Mouse (Mus musculus): Measurements from ENCODE around the gene D630023F18Rik. TPM values are rescaled to one million over a fixed set of nuclear protein-coding genes. Genes with fewer than 3 reads are reported as not detected.

The D630023F18Rik gene
- total and polyA plus RNA-seq, 2 experiments from 2014 or later: 5.0 to 8.6 TPM

GRCm38 (mm10) chr1:65096953-65097352 lies 26.1 kb downstream of the D630023F18Rik start:
- 83% methylated on average over 3 of the region's 3 CpGs for WGBS
- H3K36me3 ChIP-seq (ENCODE audit: insufficient read depth, low read length): no peaks in the 10 kb centered on the region
- H3K27me3 ChIP-seq (ENCODE audit: insufficient read depth, low read length): no peaks in the 10 kb centered on the region
- H3K4me1 ChIP-seq (ENCODE audit: insufficient read depth, low read length): no peaks in the 10 kb centered on the region
- H3K4me3 ChIP-seq (ENCODE audit: low read length): no peak overlapping the region
- H3K27ac ChIP-seq: no peak overlapping the region
- ATAC-seq (no peak), DNase-seq (ENCODE audit: low spot score) (no peak)
- no peak overlapping the region for H3K4me2 ChIP-seq (ENCODE audit: low read depth, low read length)
- H3K9ac ChIP-seq (replicated peaks; ENCODE audit: low read length): no peak overlapping the region
- H3K9me3 ChIP-seq (ENCODE audit: low read length): no peaks in the 10 kb centered on the region
- TF ChIP-seq CTCF (IDR thresholded peaks at IDR 0.05; ENCODE audit: low read depth): no peak

- 90% methylated on average over 3 of the region's 3 CpGs for WGBS
- Histone ChIP-seq H3K4me2 (ENCODE audit: low read depth, low read length) (no peak overlapping the region), H3K4me1 (ENCODE audit: insufficient read depth, low read length) (no peaks in the 10 kb centered on the region), H3K4me3 (ENCODE audit: low read length) (no peak overlapping the region), H3K36me3 (ENCODE audit: insufficient read depth, low read length) (no peaks in the 10 kb centered on the region), H3K9me3 (ENCODE audit: low read length) (no peaks in the 10 kb centered on the region), H3K27me3 (ENCODE audit: insufficient read depth, low read length) (no peaks in the 10 kb centered on the region), H3K9ac (replicated peaks; ENCODE audit: low read length) (no peak overlapping the region), H3K27ac (no peak overlapping the region)
- ATAC-seq (no peak), DNase-seq (ENCODE audit: low spot score) (no peak)
- no peak for TF ChIP-seq CTCF (IDR thresholded peaks at IDR 0.05; ENCODE audit: low read depth)
Measured at GRCm38 (mm10) chr1:65091566-65091965, 31.4 kb downstream of the D630023F18Rik start.

GRCm38 (mm10) chr1:65090370-65090769 lies 32.6 kb downstream of the D630023F18Rik start:
- 86% methylated on average over 2 of the region's 2 CpGs for WGBS
- Histone ChIP-seq H3K27ac (no peak overlapping the region), H3K27me3 (ENCODE audit: insufficient read depth, low read length) (no peaks in the 10 kb centered on the region), H3K36me3 (ENCODE audit: insufficient read depth, low read length) (no peaks in the 10 kb centered on the region), H3K9ac (replicated peaks; ENCODE audit: low read length) (no peak overlapping the region), H3K4me2 (ENCODE audit: low read depth, low read length) (no peak overlapping the region), H3K9me3 (ENCODE audit: low read length) (no peaks in the 10 kb centered on the region), H3K4me1 (ENCODE audit: insufficient read depth, low read length) (no peaks in the 10 kb centered on the region), H3K4me3 (ENCODE audit: low read length) (no peak overlapping the region)
- ATAC-seq: no peak
- no peak for TF ChIP-seq CTCF (IDR thresholded peaks at IDR 0.05; ENCODE audit: low read depth)
- no peak for DNase-seq (ENCODE audit: low spot score)

- Histone ChIP-seq H3K27ac (no peak overlapping the region), H3K36me3 (ENCODE audit: insufficient read depth, low read length) (no peaks in the 10 kb centered on the region), H3K9me3 (ENCODE audit: low read length) (no peaks in the 10 kb centered on the region), H3K27me3 (ENCODE audit: insufficient read depth, low read length) (no peaks in the 10 kb centered on the region), H3K4me2 (ENCODE audit: low read depth, low read length) (no peak overlapping the region), H3K4me3 (ENCODE audit: low read length) (no peak overlapping the region), H3K9ac (replicated peaks; ENCODE audit: low read length) (no peak overlapping the region), H3K4me1 (ENCODE audit: insufficient read depth, low read length) (no peaks in the 10 kb centered on the region)
- DNase-seq (ENCODE audit: low spot score): no peak
- ATAC-seq: no peak
- whole genome bisulfite sequencing: 79% methylated on average over 6 of the region's 6 CpGs
- no peak for TF ChIP-seq CTCF (IDR thresholded peaks at IDR 0.05; ENCODE audit: low read depth)
Measured at GRCm38 (mm10) chr1:65088567-65089356, 34.3 kb downstream of the D630023F18Rik start.

GRCm38 (mm10) chr1:65082188-65082587 lies 40.8 kb downstream of the D630023F18Rik start, which contains the start of gene Crygb:
TSS of gene Crygb (minus strand) at chr1:65082288.
- H3K9me3 ChIP-seq (ENCODE audit: low read length): no peaks in the 10 kb centered on the region

GRCm38 (mm10) chr1:65075607-65076006 lies 47.4 kb downstream of the D630023F18Rik start:
- DNase-seq (ENCODE audit: low spot score) (no peak), ATAC-seq (no peak)
- WGBS: 21% methylated on average over 5 of the region's 5 CpGs
- Histone ChIP-seq H3K27me3 (ENCODE audit: insufficient read depth, low read length) (no peaks in the 10 kb centered on the region), H3K36me3 (ENCODE audit: insufficient read depth, low read length) (no peaks in the 10 kb centered on the region), H3K4me3 (ENCODE audit: low read length) (no peak overlapping the region), H3K4me2 (ENCODE audit: low read depth, low read length) (no peak overlapping the region), H3K9me3 (ENCODE audit: low read length) (no peaks in the 10 kb centered on the region), H3K9ac (replicated peaks; ENCODE audit: low read length) (no peak overlapping the region), H3K27ac (no peak overlapping the region), H3K4me1 (ENCODE audit: insufficient read depth, low read length) (no peaks in the 10 kb centered on the region)
- TF ChIP-seq CTCF (IDR thresholded peaks at IDR 0.05; ENCODE audit: low read depth): peak; percentile 57

More at GRCm38 (mm10) chr1:65082188-65082587, 40.8 kb downstream of the D630023F18Rik start, which contains the start of gene Crygb:
- DNase-seq (ENCODE audit: low spot score) (no peak), ATAC-seq (no peak)
- Histone ChIP-seq H3K27ac (no peak within 1 kb of the TSS), H3K27me3 (ENCODE audit: insufficient read depth, low read length) (no peaks in the 10 kb centered on the region), H3K4me1 (ENCODE audit: insufficient read depth, low read length) (no peaks in the 10 kb centered on the region), H3K9ac (replicated peaks; ENCODE audit: low read length) (no peak within 1 kb of the TSS), H3K36me3 (ENCODE audit: insufficient read depth, low read length) (no peaks in the 10 kb centered on the region), H3K4me3 (ENCODE audit: low read length) (no peak within 1 kb of the TSS), H3K4me2 (ENCODE audit: low read depth, low read length) (no peak within 1 kb of the TSS)
- WGBS: 38% methylated on average over 7 of the region's 7 CpGs
- TF ChIP-seq CTCF (IDR thresholded peaks at IDR 0.05; ENCODE audit: low read depth): no peak

- Histone ChIP-seq H3K4me1 (ENCODE audit: insufficient read depth, low read length) (no peaks in the 10 kb centered on the region), H3K4me3 (ENCODE audit: low read length) (no peak within 1 kb of the TSS), H3K4me2 (ENCODE audit: low read depth, low read length) (no peak within 1 kb of the TSS), H3K9ac (replicated peaks; ENCODE audit: low read length) (no peak within 1 kb of the TSS), H3K27me3 (ENCODE audit: insufficient read depth, low read length) (no peaks in the 10 kb centered on the region), H3K27ac (no peak within 1 kb of the TSS), H3K36me3 (ENCODE audit: insufficient read depth, low read length) (no peaks in the 10 kb centered on the region), H3K9me3 (ENCODE audit: low read length) (no peaks in the 10 kb centered on the region)
- no peak for TF ChIP-seq CTCF (IDR thresholded peaks at IDR 0.05; ENCODE audit: low read depth)
- ATAC-seq: no peak
- DNase-seq (ENCODE audit: low spot score): no peak
- WGBS: 58% methylated on average over 6 of the region's 6 CpGs
Measured at GRCm38 (mm10) chr1:65073589-65073988, 49.4 kb downstream of the D630023F18Rik start, which contains the start of gene Crygc. TSS of gene Crygc (minus strand) at chr1:65073689.
